Mouse (Mus musculus) spleen, postnatal 10 days (tissue): ENCODE measurements around the gene Dcst2.
A peak's percentile ranks its signal among the peaks of the same experiment; 100 is the strongest.

Experiments used
- DNase-seq, 2 experiments: peaks; one replicate each; pipeline ENCODE4 v3.0.0; 2021 to 2022; ENCODE audit warnings: low spot score in 2 of 2

Dcst2 gene

DNA sequence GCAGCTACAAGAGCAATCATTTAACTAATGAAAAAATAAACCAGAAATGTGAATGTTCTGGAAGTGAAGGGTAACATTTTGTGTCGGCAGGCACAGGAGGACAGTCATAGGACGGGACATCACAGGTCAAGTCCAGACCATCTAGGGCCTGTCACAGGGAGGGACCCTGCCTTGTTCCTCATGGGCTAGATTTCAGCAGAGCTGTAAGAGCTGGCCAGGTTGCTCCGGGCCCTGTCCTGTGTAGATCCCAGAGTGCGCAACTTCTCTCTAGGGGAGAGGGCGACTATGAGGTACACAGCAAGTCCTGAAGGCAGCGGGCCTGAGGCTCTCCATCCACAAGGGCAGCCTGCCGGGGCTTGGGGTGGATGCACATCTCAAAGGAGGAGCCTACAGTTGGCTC, at the start of gene Dcst2:
TSS of gene Dcst2 (plus strand) at position 301 of the 400 bp plus-strand sequence.
- DNase-seq, result no peak

DNA sequence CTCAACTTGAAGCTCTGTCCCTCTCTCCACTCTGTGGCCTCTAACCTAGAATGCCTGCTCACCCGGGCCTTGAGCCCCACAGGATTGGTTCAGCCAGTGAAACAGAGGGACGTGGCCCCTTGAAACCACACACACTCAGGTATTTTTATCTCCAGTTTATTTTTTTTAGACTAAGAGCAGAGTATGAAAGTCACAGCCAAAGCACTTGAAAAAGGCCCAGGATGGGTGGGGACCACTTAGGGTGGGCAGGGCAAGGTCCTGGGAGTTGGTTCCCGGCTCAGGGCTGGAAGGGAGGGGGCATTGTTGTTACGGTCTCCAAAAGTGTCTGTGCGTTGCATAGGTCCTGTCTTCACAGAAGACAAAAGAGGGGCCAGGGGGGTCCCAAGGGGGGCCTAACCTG, 47.4 kb upstream of the Dcst2 start:
- DNase-seq, result no peak

DNA sequence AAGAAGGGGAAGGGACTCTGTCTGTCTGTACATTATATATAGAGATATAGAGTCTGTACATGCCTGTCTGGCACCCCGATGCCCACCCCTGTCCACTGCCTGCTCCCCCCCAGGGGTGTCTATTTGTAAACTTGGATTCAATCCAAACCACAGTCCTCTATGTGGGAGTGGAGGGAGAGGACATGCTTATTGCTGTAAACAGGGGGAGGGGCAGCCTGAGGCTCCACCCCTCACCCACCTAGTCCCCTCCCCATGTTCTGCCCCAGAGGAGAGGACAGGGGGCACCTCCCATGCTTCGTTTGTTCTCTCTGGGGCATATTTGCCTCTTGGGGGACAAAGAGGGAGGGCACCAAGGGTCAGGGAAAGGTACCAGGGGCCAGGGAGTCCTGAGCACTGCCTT, 47.0 kb upstream of the Dcst2 start:
- no peak for DNase-seq

DNA sequence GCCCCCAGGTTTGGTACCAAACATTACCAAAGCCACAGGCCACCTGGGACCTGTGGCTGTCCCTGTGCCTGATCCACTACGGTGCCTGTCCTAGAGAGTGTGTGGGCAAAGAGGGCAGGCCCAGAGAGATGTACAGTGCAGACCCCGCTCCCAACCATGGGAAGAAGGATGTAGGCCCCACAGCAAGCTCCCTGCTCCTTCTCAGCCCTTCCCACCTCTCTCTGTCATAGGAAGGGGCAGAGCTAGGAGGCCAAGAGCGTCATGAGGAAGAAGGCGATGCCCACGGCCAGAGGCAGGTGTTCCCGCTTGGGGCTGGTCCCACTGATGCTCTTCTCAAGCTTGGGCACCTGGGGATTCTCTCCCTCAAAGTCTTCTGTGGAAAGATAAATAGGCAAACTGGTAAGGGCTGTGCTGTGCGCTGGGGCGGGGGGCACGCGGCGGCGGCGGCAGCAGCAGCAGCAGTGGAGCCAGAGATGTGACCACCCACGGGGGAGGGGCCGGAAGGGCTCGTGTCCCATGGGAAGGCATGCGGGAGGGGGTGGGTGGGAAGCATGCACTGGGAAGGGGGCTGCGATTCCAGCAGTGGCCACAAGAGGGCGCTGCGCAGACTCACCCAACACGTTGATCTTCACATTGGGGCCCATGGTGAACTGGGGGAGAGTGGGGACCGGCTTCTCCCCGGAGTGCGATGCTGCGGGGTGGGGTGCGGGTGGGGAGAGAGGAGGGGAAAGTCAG, 46.4 kb upstream of the Dcst2 start:
- peak; percentile 58 to 79 for DNase-seq

DNA sequence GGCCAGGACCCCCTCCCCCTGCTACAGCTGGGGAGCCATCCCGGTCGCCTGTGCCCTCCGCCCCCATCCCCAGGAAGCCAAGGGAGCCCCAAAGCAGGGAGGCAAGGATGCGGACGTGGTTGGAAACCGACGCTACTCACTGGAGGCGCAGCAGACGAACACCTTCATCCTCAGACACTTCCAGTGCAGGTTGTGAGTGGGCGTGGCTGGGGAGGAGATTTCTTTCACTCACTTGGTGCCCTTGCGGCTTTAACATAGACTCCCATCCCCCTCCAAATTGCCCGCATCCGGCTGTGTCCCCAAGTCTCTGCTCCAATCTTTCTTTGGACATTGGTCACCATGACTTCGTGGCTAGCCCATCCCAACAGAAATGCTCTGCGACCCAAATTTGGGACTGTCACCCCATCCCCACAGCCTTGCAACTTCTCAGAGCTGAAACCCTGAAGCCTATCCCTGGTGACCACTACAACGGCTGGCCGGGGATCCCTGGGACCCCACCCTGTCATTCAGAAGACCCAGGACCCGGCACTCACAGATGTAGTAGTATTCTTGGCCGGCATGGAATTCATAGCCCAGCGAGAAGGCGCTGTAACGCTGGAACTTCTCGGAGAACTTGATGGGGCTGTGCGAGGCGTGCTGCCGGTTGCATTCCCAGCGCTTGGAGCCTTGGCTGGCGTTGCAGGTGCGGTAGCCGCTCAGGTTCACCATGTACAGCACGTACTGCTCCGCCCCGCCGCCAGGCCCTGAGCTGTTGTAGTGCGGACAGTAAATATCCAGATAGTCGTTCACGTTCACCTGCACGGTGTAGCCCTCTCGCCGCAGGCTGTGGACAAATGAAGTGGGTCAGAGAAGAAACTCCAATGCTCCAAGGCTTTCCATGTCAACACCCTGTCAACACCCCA, 45.6 kb upstream of the Dcst2 start:
- DNase-seq, result peak in 1 of 2 experiments; percentile 34

DNA sequence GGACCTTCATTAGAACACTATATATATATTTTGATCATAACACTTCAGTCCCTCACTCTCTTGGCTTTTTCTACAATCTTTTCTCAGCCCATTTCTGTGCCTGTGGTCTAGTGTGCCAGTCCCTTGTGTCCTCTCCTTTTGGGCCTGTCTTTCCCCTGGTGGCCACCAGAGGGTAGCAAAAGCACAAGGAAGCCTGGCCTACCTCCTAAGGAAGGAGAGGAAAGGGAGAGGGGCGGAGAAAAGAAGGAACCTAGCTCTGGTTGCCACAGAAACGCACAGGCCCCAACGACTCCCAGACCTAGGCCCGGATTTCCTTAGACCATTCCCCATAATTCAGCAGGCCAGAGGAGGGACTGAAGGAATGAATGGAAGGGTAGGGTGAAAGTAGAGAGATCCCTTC, 44.9 kb upstream of the Dcst2 start:
- peak; percentile 68 to 80 for DNase-seq

DNA sequence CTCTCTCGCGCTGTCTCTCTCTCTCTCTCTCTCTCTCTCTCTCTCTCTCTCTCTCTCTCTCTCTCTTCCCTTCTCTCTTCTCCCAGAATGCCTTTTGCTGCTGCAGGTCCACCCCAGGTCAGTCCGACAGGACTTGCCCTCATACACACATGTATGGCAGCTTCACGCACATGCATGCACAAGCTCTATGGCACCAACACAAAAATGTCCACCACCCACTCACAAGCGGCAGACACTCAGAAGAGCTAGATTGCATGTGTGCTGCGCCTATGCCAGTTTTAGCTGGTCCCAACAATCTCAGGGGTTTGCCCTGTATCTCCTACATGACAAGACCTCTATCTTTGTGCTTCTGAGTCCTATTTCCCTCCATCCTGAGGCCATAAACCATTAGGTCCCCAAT, 44.5 kb upstream of the Dcst2 start:
- no peak for DNase-seq

DNA sequence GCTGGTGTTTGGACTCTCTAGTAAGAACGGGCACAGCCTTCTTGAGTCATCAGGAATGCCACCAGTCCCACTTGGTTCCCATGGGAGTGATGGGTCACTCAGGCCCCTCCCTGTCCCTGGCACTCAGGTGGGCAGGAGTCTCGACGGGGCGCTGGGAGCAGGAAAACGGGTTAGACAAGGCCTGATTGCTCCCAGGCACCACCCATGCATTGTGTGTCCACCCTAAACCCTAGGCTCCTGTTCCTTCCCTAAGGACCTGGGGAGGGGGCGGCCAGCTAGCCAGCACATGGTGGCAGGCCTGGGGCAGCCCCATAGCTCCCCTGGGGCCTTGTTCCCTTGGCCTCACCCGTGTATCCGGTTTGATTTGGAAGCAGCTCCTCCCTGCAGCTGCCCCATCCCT, 43.5 kb upstream of the Dcst2 start:
- no peak for DNase-seq

DNA sequence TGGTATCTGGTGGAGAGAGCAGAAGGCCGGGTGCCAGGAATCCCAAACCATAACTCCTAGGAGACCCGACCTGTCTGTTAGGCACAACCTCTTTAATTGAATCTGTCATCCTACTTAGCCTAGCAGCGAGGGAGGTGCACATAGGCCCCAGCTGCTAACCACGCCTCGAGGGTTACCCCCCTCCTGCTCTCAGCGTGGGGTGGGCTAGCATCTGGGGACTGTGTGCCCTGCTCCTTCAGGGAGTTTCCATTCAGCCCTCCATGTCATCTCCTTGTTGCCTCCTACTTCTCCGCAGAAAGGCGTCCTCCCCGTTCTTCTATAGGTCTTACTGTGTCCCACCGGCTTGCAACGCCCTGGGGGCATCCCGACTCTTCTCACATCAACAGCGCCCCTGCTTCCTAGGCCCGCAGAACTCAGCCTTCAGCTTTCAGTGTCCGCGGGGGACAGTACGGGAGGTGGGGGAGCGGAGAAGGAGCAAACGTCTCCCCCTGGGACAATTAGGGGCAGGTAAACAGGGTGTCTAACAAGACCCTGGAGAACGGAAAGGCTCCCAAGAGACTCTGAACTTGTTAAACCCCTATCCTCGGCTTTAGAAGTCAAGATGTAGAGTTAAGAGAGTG, 42.7 kb upstream of the Dcst2 start:
- DNase-seq, result no peak

DNA sequence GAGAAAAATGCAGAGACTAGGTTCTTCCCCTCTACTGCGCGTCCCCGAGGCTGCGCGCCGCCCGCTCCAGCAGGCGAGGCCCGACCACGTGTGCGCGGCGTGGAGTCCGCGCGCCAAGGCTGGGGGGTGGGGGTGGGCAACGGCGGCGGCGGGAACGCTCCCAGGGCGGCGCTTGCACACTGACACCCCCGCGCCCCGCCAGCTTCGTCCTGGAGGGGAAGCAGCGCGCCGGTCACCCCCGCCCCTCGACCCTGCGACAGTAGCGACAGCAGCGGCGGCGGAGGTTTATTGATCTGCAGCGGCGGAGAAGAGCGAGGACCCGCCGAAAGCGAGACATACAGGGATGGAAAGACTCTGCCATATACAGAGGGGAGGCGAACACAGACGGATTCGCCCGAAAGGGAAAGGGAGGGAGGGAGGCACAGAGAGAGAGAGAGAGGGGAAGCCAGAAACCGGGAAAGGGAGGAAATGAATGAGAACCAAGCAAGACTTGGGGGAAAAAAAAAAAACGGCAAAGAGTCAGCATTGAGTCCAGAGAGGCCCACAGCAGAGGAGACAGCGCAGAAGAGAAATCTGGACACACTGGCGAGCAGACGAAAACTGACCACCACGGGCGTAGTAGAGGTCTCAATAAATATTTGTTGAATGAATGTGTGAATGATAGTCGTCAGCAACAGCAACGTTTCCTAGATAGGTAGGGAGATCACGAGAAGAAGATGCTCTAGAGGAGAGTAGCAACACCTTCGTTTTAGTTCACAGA, 42.0 kb upstream of the Dcst2 start:
- no peak for DNase-seq

DNA sequence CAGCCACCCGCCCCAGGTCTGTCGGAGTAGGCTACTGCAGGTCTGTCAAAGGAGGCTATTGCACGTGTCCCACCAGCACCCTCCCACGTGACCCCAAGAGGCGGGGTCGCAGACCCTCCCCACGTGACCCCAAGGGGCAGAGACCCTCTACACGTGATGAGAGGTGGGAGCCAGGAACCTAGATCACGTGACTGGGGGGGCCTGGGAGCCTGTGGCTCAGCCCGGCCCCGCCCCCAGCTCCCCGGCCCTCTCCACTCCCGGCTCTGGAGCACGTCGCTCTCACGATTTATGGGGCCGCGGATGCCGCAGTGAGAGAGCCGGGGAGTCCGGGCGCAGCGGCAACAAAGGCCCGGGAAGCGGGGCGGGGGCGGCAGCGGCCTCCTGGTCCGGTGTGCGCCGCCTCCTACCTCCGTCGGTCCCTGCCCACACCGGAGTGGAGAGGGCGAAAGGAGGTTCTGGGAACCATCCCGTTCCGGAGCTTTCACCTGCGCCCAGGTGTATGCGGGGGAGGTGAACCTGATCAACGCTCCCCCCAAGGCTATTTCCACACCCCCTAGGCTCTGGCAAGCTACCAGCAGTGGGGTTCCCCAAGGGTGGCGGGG, 41.1 kb upstream of the Dcst2 start:
- no peak for DNase-seq

DNA sequence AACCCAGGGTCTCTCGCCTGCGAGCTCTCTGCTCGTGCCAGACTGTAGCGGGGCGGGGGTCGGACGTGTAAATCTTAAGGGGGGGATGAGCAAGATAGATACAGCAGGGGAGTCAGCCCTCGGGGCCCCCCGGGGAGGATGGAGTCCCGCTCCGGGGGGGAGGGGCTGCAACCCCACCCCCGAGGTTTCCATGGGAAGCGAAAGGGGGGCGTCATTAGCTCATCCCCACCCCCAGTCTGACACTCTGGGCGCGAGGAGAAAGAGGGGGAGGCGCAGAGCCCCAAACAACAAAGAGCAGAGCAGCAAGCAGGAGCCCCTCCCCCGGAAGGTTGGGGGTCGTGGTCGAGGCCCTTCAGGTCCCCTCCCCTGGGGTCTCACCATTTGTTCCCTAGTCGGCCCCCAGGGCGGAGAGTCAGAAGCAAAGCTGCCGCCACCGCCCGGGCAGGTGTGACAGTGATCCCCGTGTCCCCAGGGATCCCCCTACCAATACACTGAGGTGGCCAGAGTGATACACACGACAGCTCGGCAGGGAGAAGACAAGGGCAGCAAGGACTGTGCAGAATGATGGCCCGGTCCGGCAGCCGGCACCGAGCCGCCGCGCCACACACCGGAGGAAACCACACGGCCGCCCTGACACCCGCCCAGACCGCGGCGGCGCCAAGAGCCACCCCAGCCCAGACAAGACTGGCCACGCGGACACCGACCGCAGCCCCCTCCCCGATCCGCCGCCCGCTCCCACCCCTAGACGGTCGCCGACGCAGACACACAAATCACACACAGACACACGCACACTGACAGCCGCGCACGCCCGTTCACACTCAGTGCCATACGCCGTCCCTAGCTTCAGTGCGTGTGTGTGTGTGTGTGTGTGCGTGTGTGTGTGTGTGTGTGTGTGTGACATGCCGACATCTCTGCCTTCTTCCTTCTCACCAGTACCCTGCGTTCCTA, 40.3 kb upstream of the Dcst2 start:
- peak in 1 of 2 experiments; percentile 37 for DNase-seq

DNA sequence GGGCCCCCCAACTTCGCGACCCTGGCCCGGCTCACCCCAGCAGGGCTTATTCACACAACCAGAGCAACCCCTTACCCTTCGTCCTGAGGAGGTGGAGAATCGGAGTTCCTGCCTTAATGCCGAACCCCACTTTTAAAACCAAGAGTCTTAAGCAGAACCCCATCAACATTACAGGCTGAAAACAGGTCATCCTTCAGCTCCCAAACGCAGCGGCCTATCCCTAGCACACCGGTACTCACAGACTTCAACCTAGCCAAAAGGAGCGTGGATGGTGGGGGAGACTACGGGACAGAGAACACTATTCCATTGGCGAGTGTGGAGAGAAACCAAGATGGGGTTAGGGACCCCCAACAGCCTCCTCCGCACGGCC, 39.7 kb upstream of the Dcst2 start:
- no peak for DNase-seq

DNA sequence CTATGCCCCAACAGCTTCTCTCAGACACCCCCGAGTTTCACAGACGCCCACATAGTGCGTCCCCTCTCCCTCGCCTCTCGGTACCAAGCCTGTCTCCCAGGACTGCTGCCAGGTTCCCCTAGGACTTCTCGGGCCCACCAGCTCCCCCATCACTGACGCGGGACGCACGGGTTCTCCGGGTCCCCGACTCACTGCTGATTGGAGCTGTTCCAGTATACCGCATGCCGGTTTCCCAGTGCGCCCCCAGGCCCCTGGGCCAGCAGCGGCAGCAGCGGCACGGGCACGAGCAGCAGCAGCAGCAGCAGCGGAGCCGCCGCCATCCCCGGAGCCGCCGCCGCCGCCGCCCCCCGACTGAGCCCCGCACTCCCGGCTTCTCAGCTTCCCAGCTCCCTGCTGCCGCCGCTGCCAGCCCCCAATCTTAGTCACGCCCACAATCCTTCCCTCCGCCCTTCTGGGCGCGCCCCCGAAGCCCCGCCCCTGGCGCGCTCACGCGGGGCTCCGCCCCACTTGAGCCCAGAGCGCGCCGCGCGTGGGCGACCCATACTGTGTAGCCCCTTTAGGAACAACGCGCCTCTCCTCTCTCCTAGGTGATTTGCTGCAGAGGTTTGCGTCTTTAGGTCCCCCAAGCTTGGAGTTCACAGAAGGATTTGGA, 39.1 kb upstream of the Dcst2 start, which contains the start of gene Efna3:
TSS of gene Efna3 (minus strand) at position 452 of the 652 bp plus-strand sequence.
- DNase-seq, result peak in 1 of 2 experiments; percentile 47

DNA sequence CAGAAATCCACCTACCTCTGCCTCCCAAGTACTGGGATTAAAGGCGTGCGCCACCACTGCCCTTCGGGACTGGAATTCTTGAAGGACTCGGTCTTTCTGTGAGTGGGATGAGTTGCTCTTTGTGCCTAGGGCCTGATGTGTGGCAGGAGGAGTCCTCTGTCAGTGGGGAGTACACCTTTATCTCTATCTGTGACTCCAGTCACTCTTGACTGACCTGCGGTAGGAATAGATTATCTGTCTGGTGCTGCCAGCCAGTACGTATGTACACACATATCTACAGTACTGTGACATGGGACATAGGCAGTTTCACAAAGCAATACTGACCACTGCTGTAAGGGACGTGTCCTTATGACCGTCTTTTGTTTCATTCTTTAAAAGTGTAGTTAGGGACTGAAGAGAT, 35.9 kb upstream of the Dcst2 start:
- DNase-seq, result no peak

DNA sequence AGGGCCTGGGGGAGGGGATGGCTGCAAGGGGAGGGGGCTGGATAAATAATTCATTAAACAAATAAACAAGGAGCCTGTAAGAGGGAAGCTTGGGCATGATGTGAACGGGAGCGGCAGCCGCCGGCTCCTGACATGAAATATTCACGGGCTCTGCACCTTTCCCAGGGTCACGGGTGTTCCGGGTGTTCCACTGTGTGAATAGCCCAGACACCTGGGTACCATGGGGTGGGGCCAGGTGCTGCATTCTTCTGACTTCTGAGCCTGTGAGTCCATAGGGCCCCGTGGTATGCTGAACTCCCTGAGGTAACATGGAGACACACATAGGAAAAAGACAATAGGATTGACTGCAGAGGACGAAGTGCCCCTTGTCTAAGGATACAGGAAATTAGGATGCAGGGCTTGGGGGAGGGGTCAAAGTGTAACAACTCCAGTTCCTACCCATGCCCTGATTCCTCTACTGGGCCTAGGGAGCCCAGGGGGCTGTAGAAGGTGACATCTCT, 34.4 kb upstream of the Dcst2 start:
- DNase-seq, result no peak

DNA sequence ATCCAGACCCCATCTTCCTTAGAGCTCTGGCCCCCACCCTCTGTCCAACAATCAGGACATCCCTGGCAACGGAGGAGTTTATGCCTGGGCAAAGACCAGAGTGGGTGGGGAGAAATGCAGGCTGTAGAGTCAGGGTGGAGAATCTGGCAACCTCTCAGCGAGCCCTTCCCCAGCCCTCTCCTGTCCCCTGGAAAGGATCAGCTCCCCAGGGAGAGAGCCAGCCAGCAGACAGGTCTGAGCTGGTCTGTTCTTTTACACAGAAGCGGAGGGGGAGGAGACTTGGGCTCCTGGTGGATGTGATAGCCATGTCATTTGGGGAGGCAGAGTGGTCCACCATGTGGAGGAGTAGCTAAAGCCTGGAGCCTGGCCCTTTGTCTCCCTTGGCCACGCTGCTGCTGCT, 33.2 kb upstream of the Dcst2 start:
- no peak for DNase-seq

DNA sequence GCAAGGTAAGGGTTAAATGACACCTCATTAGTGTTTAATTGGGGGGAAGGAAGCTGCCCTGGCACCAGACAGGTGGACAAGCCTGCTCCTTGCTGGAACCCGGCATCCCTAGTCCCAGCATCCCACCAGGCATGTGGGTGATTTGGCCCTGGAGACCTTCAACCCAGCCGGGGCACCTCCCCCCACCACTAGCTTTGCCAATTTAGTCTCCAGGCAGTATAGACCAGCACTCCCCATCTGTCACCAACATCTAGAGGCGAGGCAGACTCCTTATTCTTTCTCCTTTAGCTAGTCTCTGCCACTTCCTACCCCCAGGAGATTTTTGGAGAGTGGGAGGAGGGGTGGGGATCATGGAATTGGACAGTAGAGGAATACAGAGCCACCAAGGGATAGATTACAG, 31.4 kb upstream of the Dcst2 start:
- DNase-seq, result no peak

DNA sequence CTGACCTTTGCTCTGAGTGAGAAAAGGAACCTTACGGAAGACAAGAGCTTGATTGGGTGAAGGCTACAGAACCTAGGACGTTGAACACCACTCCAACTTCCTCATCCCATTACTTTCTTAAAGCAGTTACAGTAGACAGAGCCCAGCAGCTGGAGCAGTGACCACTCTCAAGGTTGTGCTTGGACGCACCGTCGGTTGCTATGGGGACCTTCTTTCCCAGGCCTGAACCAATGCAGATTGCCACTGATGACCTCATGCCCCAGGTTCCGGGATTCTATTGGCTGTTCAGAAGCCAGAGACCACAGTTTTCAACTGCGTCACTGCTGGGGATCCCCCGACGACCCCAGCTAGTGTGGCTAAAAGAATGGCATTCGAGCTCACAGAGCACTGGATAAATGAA, 30.8 kb upstream of the Dcst2 start:
- no peak for DNase-seq

DNA sequence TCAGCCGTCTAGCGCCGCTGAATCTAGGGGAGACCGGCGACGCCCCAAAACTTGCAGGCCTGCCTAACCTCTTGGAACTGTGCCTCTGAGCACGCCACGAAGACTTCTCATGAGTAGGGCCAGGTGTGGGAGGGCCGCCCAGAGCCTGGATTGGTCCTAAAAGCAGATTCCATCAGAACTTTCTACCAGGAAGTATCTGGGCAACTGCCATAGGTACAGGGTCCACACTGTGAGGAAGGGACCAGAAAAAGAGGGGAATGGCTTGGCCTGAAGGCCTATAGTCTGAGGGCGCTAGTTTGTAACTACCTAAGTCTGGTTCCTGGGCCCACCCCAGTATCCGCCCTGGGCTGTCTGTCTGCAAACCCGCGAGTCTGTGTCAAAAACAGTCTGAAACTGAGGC, 30.2 kb upstream of the Dcst2 start:
- DNase-seq, result no peak
